Mouse (Mus musculus) lung, postnatal 14 days (tissue): ENCODE measurements around the gene Arl14ep.
"Not testable (repeated sequence)": the region's sequence is repeated elsewhere in the genome, so short reads cannot be mapped to it uniquely, and the experiment has no call there.

Source experiments
- DNase-seq: peaks from one replicate; pipeline ENCODE4 v3.0.0; 2021

Arl14ep gene

DNA sequence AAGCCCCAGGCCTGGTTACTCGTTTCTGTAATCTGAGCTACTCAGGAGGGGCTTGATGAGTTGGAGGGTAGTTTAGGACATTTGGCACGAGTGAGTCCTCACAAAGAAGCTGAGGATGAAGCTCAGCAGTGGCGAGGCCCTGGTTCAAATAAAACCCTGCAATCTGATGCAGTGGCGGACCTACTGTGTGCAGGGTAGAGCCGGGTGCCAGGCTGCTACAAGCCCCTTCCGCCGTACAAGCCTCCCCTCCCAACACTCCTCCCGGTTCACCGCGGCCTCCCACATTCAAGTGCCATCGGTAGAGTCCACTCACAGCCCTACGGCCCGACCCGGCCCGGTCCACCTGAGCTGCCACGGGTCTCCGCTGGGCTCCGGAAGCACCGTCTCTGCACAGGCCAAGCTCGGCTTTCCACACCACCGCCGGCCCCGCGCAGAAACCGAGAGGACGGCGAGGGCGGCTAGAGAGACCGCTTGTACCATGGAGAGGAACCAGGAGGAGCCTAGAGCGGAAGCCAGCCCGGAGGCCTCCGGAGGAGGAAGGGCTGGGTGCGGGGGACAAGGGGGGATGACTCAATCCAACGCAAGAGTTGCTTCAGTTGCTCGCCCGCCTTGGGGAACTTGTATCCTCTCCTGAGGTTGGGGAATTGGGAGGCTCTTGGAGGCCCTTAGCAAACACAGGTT is at the start of gene Arl14ep:
TSS of gene Arl14ep (minus strand) at position 466 of the 681 bp plus-strand sequence.
- DNase-seq: peak; percentile 83

DNA sequence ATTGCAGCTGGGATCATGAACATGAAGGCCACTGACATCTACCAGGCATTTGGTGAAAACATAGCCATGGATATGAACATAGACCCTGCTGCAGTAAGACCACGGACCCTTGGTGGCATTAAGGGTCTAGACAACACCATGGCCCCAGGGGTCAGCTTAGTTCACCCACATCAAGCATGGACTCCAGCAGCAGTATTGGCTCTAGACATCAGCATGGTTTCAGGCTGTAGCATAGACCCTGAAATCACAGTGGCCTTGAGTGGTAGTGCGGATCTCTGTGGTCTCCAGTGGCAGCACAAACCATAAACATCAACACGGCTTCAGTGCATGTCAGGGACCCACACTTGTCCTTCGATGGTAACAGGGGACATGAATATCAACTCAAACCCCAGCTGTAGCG is 48.5 kb upstream of the Arl14ep start:
- no peak for DNase-seq

DNA sequence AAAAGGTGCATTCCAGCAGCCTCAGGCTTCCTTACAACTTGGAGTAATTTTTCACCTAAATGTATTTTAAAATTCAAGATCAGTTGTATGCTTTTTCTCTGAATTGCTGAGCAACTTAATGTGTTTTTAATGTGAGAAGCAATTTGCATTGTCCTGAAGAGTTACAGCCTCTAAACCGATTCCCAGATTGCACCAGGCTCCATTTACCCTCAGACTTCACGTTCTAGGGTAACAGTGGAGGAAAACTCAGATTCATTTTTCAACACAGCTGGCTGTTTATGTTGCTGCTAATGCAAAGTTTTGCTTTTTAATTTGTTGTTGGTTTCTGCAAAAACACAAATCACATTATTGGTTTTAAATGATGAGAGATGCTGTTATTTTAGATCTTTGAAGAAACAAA is 45.1 kb upstream of the Arl14ep start:
- DNase-seq: no peak

DNA sequence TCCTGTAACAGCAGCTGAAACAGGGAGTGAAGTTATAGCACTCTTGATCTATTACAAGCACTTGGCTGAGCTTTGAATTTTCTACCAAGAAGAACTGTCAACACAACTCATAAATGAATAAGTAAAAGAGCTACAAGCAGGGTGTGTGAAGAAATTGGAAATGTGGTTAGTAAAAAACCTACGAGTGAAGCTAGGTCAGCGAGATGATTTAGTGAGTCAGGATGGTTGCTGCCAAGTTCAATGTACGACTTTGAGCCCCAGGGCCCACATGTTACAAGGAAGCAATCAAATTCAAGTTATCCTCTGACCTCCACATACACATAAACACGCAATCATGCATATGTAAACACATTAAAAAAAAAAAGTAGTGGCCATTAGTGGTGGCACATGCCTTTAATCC is 38.9 kb upstream of the Arl14ep start:
- no peak for DNase-seq

DNA sequence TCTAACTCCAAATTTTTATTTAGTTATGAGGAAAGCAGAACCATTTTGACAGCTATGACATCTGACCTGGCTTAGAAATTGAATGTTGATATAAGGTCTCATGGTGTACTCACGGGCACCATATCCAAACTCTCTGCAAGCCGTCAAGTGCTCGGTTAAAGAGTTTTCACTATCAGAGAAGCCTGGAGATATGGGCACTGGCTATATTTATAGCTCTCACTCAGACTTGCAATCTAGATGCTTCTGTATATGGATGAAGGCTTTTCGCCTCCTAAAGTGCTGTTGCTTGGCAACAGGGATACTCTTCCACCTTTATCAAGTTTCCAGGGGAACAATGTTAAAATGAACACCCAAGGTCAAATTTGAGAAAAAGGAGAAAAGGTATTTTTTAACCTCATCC is 38.1 kb upstream of the Arl14ep start:
- DNase-seq: no peak

DNA sequence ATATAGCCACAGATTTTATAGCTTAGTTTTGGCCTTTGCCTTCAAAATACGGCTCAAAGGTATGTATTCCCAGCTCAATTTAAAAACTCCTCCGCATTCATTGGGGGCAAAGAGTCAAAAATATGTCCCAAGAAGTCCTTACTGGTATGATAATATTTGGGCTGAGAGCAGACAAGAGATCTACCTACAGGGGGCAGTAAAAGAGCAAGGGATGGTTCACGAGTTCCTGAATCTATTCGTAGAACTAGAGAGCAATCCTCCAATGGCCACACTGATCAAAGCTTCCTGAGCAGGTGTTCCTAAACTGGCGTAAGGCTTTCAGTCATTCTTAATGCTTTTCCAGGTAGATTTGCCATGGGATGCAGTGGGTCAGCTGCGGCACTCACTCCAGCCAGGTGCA is 35.9 kb upstream of the Arl14ep start:
- DNase-seq: no peak

DNA sequence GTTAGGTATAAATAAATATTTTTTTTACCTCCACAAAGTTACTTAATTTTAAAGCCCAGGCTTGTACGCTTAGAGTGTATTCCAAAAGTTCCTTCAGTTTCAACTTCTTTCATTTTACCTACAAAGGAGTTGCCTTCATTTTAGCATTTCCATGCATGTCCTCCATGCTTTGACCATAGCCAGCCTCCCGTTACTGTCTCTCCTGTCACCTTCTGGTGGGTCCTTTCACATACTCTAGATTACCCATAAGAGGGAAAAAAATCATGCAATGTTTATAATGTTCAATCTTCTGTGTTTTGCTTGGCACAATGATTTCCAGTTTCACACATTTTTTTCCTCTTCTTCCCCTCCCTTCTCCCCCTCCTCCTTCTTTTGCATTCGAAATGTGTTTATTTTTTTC is 32.2 kb upstream of the Arl14ep start:
- no peak for DNase-seq

DNA sequence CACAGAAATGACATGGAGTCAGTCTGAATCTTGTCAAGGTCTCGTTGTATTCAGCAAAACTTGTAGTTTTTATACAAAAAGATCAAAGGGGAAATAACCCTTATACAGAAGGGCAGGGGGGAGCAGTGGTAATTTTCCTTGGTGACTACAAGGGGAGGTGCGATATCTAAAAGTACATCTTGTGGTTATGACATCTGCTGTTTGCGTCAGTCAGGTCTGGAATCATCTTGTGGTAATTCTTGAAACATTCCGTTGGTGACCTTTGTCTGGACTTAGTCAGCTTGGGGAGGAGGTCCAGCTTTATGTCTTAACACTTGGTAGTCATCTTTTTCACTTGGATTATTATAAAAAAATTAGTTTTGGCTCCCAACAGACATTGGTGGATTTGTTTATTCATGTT is 31.7 kb upstream of the Arl14ep start:
- not testable (repeated sequence) for DNase-seq

DNA sequence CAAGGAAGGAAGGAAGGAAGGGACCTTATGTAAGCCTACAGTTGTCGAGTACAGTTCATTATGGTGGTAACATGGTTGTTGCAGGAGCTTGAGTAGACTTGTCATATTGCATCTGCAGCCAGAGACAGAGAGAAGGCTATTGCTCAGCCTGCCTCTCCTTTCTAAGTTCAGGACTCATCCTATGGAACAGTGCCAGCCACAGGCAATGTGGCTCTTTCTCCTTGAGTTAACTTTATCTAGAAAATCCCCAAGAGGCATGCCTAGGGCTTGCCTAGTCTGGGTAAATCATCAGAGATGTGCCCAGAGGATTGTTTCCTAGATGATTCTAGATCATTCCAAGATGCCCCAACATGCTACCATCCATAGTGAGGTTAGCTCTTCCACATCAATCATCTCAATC is 17.0 kb upstream of the Arl14ep start:
- no peak for DNase-seq

DNA sequence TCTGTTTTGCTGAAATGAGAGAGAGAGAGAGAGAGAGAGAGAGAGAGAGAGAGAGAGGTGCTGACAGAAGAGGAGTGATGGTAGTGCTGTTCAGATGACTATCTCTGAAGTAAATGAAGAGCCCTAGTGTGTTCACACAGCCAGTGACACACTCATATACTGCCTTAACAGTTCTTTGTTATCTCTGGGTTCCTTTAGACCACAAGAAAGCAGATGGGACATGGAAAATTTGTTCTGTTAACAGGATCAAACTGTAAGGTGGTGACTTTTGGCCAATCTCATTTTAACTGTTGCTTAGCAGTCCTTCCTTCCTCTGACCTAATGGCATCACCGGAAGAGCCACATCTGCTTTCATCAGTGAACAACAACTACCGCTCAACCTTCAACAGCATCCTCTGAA is 10.7 kb upstream of the Arl14ep start:
- no peak for DNase-seq

DNA sequence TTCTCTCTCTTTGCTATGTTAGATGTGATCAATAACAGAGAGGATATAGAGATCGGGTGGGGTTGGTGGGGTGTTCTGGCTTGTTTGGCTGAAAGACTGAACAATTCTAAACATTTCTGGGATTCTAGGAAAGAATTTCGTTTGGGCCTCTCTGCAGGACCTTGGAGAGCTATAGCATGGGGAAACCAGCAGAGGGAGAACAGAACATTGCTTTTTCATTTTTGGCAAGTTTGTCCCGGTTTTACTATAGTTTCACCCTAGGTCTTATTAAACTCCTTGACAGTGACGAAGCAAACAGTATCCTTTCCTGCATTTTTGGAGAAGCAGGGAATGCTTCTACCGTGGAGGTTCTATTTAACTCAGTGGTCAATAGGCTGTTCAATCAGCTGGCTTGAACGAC is 8.3 kb upstream of the Arl14ep start:
- no peak for DNase-seq

DNA sequence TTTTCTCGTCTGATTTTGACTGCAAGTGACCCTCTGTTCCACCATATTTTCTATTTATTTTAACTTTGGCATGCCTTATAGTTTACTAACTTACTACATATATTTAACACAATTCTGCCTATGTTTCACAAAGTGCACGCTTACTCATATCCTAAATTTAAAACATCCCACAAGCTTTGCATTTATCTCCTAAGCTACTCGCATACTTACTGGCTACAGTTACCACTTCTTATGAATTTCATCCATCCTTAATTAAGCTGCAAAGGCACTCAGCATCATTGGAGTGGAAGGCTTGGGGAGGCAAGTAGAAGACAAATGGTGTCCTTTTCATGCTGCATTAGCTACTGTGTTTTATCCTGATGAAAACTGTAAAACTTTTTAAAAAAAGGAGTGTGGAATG is 2.2 kb upstream of the Arl14ep start:
- DNase-seq: no peak

DNA sequence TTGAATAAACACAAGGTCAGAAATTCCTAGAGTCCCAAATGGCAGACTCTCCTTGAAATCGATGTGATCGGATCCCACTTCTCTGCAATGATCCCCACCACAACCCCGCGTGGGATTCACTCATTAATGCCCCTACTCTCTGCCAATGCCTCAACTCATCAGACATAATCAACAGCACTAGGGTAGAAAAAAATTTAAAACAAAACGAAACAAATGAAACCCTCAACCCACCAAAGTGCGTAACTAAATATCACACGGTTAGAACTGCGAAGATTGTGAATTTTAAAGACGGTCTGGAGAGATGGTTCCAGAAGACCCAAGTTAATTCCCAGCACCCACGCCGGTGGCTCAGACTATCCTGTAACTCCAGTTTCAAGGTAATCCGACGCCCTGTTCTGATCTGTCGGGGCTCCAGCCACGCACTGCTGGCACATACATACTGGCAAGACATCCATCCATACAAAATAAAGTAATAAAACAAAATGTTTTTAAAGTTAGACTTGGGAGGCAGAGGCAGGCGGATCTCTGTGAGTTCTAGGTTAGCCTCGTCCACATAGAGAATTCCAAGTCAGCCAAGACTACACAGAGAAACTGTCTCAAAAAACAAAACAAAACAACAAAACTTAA is 779 bp downstream of the Arl14ep start:
- no peak for DNase-seq

DNA sequence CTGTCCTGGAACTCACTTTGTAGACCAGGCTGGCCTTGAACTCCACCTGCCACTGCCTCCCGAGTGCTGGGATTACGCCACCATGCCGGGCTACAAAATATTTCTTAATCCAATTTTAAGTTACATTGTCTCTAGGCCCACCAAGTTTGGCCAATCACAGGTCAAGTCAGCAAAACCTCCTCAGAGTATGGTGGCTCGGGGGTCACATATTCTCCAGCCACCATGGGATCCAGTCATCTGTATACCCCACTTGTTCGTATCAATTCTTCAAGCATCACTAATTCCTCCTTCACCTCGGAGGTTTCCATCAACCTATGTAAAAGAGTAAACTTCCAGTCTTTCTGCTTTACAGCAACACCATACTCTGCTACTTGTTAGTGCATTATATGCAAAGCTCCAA is 1.4 kb downstream of the Arl14ep start:
- no peak for DNase-seq

DNA sequence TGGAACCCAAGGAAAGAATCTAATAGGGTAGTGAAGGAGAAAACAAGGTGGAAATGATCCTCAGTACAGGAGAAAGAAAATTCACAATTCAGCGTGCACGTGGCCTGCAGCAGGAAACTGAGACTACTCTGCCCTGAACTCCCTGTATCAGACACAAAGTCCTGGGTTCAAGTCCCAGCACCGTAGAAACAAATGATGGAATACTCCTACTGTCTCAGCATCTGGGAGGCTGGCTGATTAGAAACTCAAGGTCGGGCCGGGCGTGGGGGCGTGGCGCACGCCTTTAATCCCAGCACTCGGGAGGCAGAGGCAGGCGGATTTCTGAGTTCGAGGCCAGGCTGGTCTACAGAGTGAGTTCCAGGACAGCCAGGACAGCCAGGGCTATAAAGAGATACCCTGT is 3.3 kb downstream of the Arl14ep start:
- DNase-seq: no peak

DNA sequence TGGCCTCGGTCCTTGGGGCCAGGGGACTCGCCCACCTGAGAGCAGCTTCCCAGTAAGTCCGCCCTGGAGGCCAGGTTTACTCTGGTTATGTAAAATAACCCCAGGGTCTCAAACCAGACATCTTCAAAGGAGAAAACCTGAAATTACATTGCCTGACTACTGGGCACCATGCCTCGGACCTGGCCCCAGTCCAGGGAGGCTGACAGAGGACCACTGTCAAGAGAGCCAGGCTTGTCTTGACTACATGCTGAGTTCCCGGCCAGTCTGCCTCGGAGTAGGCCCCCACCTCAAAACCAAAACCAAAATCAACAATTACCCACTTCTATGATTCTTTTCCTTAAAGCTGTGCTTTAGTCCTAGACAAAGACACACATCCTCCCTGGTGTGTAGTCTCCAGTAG is 5.9 kb downstream of the Arl14ep start:
- no peak for DNase-seq

DNA sequence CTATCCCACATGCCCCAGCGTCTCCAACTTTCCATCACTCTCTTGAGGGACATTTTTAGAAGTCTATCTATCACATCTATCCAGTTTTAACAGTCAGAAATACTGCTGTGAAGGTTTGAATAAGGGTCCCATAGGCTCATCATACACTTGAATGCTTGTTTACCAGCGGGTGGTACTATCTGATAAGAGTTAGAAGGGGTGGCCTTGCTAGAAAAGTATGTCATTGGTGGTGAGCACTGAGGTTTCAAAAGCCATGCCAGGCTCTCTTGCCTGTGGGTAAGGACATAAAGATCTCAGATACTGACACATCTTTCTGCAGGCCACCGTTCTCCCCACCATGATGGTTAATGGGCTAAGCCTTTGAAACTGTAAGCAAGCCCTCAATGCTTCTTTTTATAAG is 10.7 kb downstream of the Arl14ep start:
- no peak for DNase-seq

DNA sequence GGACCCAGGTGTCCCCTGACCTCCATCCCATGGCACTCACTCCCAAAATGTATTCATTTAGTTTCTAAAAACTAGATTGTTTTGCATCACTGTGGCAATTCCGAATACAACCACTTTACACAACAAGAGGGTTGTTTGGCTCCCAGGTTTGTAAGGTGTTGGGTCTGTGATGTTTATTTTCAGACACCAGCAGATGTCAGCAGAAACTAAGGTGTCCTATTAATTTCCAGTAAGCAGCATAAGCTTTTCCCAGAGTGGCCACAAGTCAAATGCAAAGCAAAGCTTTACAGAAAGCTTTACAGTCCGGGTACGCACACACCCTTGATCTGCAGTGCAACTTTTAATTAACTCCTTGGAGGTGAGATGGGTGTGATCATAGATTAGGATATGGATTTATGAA is 12.6 kb downstream of the Arl14ep start:
- DNase-seq: no peak

DNA sequence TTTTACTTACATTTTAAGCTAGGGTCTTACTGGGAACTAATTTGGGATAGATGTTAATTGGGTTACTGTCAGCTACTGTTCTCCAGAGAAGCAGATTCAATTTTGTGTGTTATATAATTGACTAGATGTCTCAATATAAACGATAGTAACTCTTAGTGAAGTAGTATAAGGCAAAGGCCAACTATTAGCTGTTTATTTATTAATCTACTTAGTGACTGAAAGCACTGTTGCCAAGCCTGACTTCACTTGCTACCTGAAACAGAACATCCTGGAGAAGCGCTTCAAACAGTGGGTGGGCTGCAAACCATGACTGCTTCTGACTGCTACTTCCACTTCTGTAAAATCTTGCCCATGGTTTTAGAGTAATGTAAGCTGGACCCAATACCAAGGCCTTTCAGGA is 13.2 kb downstream of the Arl14ep start:
- DNase-seq: no peak

DNA sequence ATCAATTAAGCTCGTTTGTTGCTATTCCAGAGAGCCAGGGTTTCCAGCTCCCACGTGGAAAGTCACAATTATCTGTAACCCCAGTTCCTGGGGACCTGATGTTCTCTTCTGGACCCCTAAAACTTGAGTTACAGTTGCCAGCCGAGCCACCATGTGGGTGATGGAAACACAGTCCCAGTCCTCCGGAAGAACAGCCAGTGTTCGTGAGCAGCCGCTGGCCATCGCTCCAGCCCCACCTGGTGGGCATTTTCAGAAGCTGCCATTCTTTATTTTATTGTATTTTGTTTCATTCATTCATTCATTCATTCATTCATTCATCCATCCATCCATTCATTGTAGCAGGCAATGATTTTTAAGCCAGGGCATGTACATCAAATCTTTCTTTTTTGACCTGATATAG is 14.0 kb downstream of the Arl14ep start:
- DNase-seq: no peak

DNA sequence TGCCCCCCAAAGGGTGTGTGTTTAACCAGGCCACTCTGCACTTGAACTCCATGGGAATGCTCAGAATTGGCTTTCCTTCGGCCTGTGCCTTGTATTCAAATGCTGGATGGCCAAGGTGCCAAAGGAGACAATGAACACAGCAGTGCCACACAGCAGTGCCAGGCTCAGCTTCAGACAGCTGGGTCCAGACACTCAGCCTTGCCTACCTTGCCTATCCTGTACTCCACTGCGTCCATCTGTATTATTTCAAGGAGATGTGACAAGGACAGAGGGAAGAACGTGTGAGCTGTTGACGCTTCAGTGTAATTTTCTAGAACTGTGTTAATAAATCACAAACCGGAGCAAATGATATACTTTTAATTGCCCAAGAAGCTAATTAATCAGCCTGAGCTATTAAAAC is 14.8 kb downstream of the Arl14ep start:
- no peak for DNase-seq

DNA sequence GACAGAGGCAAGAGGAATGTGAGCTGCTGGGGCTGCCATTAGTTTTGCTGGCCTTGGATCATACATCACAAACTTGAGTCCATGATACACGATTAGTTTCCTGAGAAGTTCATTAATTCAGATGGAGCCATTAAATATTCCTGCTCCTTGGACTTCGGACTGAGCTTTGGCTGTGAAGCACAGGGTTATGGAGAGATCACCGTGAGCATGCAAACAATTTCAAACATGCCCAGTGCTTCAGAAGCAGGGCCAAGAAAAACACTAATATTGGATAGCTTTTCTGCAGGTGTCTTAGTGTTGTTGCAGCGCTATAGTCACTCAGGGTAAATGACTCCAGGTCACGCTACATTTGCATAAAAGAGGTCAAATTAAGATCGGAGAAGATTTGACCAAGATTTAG is 15.3 kb downstream of the Arl14ep start:
- no peak for DNase-seq

DNA sequence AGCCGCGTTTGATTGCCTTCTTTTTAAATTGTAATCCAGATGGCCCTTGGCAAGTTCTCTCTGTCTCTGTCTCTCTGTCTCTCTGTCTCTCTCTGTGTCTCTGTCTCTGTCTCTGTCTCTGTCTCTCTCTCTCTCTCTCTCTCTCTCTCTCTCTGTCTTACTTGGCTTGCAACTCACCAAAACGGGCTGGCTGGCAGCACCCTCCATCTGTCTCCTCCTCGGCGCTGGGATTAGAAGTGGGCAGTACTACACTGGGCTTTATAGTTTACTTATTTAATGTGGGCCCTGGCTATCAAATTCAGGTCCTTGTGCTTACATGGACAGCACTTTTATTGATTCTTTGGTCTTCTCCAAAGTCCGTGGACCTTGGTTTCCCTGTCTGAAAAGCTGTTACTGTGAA is 18.1 kb downstream of the Arl14ep start:
- no peak for DNase-seq

DNA sequence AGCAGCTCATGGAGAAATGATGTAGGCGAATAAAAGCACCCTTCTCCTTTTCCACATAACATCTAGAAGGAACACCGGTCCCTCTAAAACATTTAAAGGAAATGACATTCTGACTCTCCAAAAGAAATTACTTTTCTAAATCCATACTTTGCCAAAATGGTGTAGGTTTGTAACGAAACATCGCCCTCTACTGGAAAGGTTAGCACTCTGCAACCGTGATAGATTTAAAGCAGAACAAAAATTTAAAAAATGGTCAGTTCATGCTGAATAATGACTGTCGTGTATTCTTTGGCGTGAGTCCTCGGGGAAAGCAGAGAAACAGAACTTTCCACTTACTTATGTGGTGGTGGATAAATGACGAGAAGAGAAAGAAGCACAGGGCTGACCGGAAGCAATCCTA is 18.6 kb downstream of the Arl14ep start:
- DNase-seq: peak; percentile 30

DNA sequence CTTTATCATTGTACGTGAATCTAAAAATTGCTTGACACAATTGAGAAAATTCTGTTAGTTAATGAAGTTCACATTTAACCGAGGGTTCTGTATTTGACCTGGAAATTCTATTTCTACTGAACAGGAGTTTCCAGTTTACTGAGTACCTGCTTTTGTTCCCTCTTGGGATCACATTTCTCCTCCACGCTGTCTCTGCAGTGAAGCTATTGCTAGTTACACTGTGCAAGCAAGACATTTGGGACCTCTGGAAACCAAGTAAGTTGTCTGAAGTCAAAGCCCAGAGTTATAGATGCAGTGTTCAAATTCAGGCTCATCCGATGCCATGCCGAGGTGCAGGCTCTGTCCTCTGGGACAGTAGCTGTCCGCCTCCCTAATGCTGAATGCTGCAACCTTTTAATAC is 19.2 kb downstream of the Arl14ep start:
- DNase-seq: no peak
